Mouse (Mus musculus): Measurements from ENCODE around the gene Ispd.
A peak's percentile ranks its signal among the peaks of the same experiment; 100 is the strongest.

Ispd gene

DNA sequence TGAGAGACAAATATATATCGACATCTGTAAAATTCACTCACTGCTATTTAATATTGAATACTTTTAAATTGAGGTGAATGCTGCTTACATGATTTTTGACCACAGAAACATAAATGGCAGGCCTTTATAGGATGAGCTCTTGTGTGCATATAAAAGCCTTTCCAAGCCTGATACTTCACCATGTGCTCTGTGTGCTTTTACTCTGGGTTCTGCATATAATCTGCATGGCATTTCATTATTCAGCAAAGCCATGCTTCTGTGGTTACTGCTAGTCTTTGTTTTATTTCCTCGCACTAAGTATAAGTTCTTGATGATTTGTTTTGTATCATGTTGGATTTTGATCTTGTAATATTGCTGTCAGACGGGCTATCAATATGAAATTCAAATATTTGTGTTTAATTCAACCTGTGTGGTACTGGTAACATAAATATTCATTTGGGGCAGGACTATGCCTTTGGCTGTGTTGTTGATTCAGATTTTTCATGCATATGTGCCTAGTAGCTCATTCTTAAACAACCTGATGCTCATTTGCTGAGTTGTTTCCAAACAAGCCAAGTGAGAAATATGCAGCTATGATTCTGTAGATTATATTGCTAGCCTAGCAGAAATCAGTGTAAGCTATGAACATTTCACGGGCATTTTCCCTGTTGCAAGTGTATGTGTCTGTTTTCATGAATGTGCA is 189.3 kb downstream of the Ispd start:
- no peak for DNase-seq

DNA sequence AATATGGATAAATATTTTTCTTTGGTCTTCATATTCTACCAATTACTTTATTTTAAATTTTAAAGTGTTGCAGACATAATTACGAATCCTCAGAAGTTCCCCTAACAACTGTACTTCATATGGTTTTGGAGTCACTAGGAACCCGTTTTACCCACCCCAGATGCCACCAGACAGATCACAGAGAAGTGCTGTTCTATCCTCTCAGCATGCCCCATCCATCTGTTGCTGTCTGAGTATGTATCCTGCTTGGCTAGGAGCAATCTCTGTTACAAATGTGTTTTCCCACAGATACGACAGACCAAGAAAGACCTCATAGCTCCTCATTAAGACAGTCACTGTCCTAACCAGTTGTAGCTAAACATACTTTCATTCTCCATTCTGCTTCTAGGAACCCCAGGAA is 203.6 kb downstream of the Ispd start:
- DNase-seq, result no peak

DNA sequence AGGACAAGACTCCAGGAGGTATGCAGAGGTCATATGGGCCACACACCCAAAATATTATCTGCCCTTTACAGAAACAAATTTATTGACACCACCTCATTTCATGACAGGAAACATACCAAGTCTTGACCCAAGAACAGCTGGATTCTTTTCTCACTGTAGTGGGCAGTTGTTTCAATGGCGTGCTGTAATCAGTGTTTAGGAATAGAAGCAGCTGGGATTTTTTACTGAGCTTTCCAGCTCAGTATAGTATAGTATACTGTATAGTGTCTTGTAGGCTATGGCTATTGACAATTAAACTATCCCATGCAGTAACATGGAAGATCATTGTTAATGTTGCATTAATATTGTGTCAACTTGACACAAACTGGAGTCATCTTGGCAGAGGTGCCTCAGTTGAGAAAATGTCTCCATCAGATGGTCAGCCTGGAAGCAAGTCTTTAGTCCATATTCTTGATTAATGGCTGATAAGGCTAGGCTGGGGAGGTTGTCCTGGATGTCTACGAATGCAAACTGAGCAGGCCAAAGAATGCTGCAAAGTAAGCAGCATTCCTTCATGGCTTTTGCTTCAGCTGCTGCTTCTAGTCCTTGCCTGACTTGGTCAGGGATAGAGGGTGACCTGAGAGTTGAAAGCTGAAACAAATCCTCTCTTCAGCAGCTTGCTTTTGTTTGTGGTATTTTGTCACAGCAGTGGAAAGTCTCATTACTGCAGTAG is 216.4 kb downstream of the Ispd start:
- DNase-seq, result no peak

DNA sequence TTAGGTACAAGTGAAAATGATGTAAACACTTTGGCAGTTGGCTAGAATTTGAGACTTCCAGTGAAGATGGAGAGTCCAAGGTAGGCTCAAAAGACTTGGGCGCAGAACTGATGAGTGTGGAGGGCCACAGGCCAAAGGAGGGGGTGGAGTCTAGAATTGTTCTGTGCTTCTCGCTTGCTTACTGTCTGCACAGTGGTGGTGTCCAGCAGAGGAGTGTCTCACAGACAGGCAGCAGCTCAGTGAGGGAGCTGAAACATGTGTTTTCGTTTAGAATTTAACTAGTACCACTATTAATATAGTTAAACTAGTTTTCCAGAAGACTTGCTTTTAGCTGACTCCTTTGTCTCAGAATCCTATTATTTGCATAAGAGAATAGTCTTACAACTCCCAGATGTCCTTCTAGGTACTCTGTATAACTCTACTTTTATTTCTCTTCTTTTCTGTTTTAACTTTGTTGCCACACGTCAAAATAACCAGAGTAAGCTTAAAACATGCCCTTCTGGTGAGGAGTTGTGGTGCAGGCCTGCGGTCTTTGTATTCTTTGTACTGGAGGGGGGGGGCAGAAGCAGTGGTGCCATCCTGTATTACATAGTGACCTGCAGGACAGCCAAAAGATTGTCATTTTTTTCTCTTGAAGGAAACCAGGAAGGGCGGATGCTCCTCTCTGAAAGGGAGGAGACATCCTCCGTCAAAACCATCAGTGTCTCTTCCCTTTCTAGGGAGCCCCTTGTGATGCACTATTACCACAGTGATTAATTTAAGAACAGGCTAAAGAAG is 240.9 kb downstream of the Ispd start:
- DNase-seq, result no peak

GRCm38 (mm10) chr12:36627204-36627603 is 246.0 kb downstream of the Ispd start:
- DNase-seq, result no peak

DNA sequence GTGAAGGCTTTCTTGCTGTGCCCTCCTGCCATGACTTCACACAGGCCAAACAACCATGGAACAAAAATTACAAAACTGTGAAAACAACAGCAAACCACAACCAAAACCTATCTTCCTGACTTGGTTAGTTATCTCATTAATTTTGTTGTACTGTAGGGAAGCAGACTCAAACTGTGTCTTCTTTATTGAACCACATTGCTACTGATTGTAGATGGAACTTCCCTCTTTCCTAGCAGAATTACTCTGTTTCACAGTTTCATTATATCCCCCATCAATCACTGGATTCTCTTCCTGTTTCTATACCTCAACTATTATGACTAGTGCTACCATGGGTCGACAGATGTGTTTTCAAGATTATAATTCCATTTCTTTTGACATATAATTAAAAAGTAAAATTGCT is 251.2 kb downstream of the Ispd start:
- no peak for DNase-seq

GRCm38 (mm10) chr12:36647514-36647913 is 266.3 kb downstream of the Ispd start:
- no peak for DNase-seq

DNA sequence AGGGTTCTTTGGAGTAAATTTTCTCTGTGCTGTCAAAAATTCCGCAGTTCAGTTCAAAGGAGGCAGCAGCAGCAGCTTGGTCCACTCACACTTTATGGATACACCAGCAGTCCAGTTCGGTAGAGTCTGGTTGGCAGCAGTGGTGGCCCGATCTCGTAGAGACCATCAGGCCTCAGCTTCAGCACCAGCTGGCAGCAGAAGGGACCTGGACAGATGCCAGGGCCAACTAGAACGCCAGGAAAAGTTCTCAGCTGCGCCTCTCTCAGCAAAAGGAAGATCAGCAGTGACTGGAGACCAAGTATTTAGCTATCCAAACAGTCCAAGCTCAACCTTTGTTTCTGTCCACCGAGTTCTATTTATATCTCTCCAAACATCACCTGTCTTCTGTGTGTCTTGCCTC is 281.2 kb downstream of the Ispd start:
- DNase-seq, result no peak

DNA sequence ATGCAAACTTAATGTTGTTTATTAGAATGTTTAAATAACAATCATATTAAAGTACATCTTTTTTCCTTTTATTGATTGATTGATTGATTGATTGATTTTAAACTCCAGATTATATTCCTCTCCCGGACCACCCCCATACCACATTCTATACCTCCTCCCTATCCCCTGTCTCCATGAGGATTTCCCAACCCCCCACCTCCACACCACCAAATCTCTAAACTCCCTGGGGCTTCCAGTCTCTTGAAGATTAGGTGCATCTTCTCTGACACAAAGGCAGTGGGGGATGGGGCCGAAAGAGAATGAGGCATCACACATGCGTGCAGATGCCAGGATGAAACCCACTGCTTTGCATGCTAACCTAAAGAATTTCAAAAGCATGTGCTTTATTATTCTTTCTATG is 283.5 kb downstream of the Ispd start:
- no peak for DNase-seq

GRCm38 (mm10) chr12:36666771-36667170 is 285.5 kb downstream of the Ispd start:
- no peak for DNase-seq

GRCm38 (mm10) chr12:36670164-36670908 is 289.1 kb downstream of the Ispd start:
- no peak for DNase-seq

DNA sequence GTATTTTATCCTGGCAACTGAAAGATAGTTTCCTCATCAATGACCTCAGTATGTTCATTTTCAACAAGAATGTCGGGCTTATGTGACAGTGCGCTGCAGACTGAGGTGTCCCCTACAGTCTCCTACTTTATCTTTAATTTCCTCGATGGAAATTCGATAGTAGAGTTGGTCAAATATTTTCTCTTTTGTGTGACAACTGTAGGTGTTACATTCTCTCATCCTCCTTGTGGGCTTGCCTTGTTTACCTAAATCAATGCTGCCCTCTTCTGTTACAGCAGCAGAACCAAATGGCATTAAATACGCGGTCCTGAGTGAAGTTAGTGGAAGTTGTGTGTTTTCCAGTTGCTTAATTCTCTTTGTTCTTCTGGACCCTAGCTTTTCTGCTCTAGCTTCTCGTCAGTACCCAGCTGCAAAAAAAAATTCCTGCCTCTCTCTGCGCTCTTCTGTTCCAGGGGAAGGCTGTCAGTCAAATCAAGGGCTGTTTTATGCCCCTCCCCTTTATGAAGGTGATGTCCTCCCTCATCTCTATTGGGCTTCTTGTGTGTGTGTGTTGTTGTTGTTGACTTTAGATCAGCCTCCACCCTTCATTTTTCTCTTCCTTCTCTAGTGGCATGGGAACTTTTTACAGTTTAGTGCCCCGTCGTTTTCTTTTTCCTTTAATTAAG is 289.8 kb downstream of the Ispd start:
- peak; percentile 49 for DNase-seq

DNA sequence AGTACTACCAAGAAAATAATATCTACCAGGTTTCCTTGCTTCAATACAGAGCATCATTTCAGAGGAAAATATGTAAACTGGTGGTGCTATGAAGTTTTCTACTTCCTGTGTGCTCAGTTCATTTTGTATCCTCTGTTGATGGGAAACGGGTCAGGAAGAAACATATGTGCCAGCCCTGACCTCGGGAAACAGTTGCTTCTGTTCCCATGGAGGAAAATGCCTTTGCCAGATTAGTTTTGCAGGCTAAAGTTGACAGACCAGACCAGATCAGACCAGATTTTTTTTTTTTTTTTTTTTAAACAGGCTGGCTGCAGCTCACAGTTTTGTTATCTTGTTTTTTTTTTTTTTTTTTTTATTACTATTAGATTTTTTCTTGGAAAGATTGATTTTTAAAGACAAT is 293.2 kb downstream of the Ispd start:
- DNase-seq, result peak; percentile 39

DNA sequence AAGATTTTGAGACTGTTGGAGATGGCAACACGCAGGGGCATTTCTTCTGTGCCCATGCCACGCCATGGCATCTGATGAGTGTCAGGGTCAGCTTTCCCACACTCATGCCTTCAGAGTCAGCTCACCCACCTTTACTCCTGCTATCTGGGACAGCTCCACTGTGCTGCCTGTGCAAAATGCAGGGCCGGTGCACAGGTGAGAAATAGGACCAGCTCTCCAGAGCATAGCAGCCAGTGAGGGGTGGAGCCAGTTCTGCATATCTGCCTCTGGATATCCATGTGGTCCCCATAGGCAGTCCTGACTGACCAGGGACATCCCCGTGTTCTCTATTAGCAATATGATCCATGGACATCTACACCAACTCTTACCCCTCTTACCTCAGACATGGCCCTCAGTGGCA is 297.0 kb downstream of the Ispd start:
- no peak for DNase-seq

DNA sequence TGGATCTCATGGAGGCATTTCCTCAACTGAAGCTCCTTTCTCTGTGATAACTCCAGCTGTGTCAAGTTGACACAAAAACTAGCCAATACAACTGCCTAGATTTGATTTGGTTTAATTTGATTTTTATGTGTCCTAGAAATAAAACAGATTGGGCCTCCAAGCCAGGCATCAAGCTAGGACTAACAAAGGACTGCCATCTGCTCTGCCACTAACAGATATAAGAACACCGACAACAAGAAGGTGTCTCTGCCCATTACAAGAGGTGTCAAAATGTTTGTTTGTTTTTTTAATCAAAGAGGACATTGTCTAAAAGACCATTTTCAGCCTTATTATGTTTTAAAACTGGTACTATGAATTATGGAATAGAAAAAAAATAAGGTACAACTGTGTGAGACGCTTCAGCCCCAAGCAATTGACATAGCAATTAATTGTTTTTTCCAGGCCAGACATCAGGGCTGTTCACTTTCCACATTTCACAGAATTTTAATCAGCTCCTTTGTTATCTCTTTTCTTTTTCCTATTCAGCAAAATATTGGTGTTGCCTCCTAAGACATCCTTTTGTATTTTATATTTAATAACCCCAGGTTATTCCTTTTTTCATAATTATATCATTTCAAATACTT is 299.7 kb downstream of the Ispd start:
- DNase-seq, result no peak

DNA sequence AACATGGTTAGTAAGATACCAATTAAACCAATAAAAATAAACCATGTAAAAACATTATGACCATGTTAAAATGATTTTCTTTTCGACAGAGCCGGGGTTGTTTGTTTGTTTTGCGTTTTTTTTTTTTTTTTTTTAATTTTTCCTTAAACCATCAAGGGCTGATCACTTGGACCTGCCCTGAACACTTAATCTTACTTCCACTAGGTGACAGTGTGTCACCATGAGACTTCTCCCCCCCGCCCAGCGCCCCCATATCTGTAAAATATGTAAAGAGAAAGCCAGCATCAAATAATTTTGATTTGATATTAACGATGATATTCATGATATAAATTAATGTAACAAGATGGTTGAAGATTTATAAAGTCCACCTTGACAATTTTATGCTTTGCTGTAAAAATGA is 300.5 kb downstream of the Ispd start:
- DNase-seq, result no peak

GRCm38 (mm10) chr12:36694072-36694471 is 312.8 kb downstream of the Ispd start:
- DNase-seq, result no peak

DNA sequence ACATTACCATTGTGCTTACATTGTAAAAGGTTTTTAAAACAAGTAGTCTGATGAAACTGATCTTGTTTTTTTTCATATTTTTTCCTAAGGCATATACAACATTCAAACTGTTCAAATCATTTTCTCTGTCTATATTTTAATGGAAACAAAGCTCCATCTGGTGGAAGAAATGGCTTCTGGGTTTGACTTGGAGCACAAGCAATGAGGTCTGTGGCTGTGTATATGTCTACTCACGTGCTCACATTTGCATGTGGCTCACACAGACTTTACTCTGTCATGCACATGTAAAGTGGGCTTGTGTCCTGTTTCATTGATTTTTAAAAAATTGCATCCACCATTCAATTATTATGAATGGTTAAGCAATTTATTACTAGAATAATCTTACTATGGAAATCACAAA is 323.1 kb downstream of the Ispd start:
- no peak for DNase-seq

- DNase-seq, result no peak
Observed at GRCm38 (mm10) chr12:36708810-36709209, 327.6 kb downstream of the Ispd start.

- peak; percentile 81 for DNase-seq
Observed at GRCm38 (mm10) chr12:36713866-36714662, 332.8 kb downstream of the Ispd start.

- DNase-seq, result no peak
Observed at GRCm38 (mm10) chr12:36717526-36717925, 336.3 kb downstream of the Ispd start.

All from embryo, embryonic 11 days (tissue).